Mouse (Mus musculus) forebrain, postnatal 0 days (tissue): ENCODE results near the gene Gtf3a. TPM values are rescaled to one million over a fixed set of nuclear protein-coding genes. Genes with fewer than 3 reads are reported as not detected.
A peak's percentile ranks its signal among the peaks of the same experiment; 100 is the strongest.

Source experiments
- ATAC-seq: fragments of 200-750 bp; cut with Nextera tagmentation; 2 replicates; pipeline ENCODE4 v1.8.0; 2017; ENCODE audit warnings: mild to moderate bottlenecking, moderate library complexity
- DNase-seq: peaks from one replicate; pipeline ENCODE4 v3.0.0-alpha.2; 2015
- H3K27ac ChIP-seq: fragments of 300-500 bp; sonication (generic); 2 replicates; pipeline ENCODE4 v1.5.1; 2014; ENCODE audit warnings: low read depth, mild to moderate bottlenecking, antibody characterized with exemption, low read length, moderate library complexity, mixed read lengths
- H3K27me3 ChIP-seq: fragments of 300-500 bp; sonication (generic); 2 replicates; pipeline ENCODE4 v1.6.1; 2014; ENCODE audit warnings: mild to moderate bottlenecking, low read length, mixed read lengths; ENCODE audit not compliant: insufficient read depth
- H3K36me3 ChIP-seq: fragments of 300-500 bp; sonication (generic); 2 replicates; pipeline ENCODE4 v1.6.1; 2014; ENCODE audit warnings: mild to moderate bottlenecking, moderate library complexity; ENCODE audit not compliant: insufficient read depth
- H3K4me1 ChIP-seq: fragments of 300-500 bp; sonication (generic); 2 replicates; pipeline ENCODE4 v1.6.1; 2014; ENCODE audit warnings: antibody characterized with exemption; ENCODE audit not compliant: insufficient read depth
- H3K4me2 ChIP-seq: fragments of 300-500 bp; sonication (generic); 2 replicates; pipeline ENCODE4 v1.6.1; 2014; ENCODE audit warnings: low read depth, mild to moderate bottlenecking, moderate library complexity
- H3K4me3 ChIP-seq: fragments of 300-500 bp; sonication (generic); 2 replicates; pipeline ENCODE4 v1.5.1; 2014; ENCODE audit warnings: low read depth, low read length, mixed read lengths
- H3K9ac ChIP-seq: fragments of 300-500 bp; sonication (generic); 2 replicates; pipeline ENCODE4 v1.6.1; 2014; ENCODE audit warnings: mild to moderate bottlenecking
- H3K9me3 ChIP-seq: fragments of 300-500 bp; sonication (generic); 2 replicates; pipeline ENCODE4 v1.6.1; 2016; ENCODE audit warnings: low read length
- CTCF ChIP-seq: sonication (generic); IDR thresholded peaks from 2 replicates; pipeline ENCODE4 v1.5.1; 2016; ENCODE audit warnings: antibody characterized with exemption, control low read depth, low read depth
- WGBS: fragments of 180-500 bp; shearing (Covaris S2); extraction: QIAGEN DNeasy Blood & Tissue Kit; methylation state at CpG from one replicate; pipeline ENCODE4 v1.1.7; 2014; 5-methylcytosine and 5-hydroxymethylcytosine counted together
- polyA plus RNA-seq: library from polyadenylated mRNA; unstranded; fragments of >200 nt; fragmentation: Nextera tagmentation; extraction: Ambion mirVana; gene quantifications from 2 replicates; pipeline ENCODE4 v1.2.1, GENCODE M21; 2015
- total RNA-seq: library from RNA; depleted of rRNA; stranded (reverse); fragments of >200 nt; gene quantifications from 2 replicates; pipeline ENCODE4 v1.2.3, GENCODE M21; 2014

Gtf3a gene
- total and polyA plus RNA-seq, 2 experiments from 2014 or later: 67.6 to 123 TPM

DNA sequence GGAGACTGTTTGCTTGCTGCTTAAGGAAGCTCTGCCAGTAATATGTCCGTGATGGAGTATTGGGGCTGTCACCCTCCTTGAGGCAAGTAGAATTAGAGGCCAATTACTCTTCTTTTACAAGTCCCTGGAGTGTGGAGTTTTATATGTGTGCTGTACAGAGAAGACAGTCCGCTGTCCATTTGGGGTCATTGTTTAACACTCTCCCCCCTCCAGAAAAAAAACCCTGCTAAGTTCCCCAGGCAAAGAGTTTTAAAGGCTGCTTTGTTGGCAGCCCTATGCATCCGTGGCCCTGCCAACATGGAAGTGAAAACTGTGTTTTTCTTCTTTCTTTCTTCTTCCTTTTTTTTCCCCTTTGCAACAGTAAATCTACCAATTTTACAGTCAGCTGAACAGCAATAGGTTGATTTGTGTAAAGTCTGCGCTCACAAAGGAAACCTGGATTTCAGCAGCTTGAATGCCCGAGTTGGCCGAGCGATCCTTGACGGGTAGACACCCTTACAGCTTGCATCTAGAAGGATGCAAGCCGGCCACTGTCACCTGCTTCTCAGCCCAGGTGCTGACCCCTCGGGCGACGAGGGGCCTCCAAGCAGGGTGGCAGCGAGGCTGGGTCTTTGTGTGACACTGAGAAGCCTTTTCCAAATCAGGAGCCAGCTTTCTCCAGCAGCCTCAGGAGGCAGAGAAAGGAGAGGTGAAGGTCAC is 20.4 kb downstream of the Gtf3a start:
- H3K36me3 ChIP-seq: no peaks in the 10 kb centered on the region
- no peak overlapping the region for H3K4me3 ChIP-seq
- DNase-seq: no peak
- H3K4me1 ChIP-seq: no peaks in the 10 kb centered on the region
- ATAC-seq: no peak
- no peak overlapping the region for H3K9ac ChIP-seq
- no peaks in the 10 kb centered on the region for H3K27me3 ChIP-seq
- H3K9me3 ChIP-seq: no peaks in the 10 kb centered on the region
- no peak overlapping the region for H3K27ac ChIP-seq
- H3K4me2 ChIP-seq: no peak overlapping the region
- no peak for TF ChIP-seq CTCF
- 12% methylated on average over 13 of the region's 13 CpGs for WGBS

GRCm38 (mm10) chr5:146971776-146972561 is 23.5 kb downstream of the Gtf3a start:
- no peak for ATAC-seq
- Histone ChIP-seq H3K36me3 (no peaks in the 10 kb centered on the region), H3K4me3 (no peak overlapping the region), H3K27ac (no peak overlapping the region), H3K4me2 (no peak overlapping the region), H3K9ac (no peak overlapping the region), H3K9me3 (no peaks in the 10 kb centered on the region), H3K4me1 (no peaks in the 10 kb centered on the region), H3K27me3 (no peaks in the 10 kb centered on the region; the same call in 1 of the 2 replicates)
- 58% methylated on average over 10 of the region's 10 CpGs for WGBS
- TF ChIP-seq CTCF: no peak
- DNase-seq: no peak

DNA sequence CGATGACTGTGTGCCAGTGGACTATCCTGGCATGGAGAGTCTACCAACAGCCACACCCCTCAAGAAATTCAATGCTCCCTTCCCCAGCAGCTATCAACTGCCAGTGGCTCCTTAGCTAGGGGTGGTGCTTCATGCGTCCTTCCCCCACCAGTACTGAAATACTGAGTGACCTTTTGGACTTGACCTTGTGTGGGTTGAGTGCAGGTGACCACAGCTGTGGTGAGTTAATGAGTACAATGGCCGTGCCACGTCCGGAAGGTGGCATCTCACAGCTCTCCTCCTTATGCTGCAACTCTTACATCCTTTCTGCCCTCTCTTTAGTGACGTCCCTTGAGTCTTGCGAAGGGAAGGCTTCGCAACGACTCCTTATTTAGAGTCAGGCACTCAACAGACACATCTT is 24.9 kb downstream of the Gtf3a start:
- Histone ChIP-seq H3K9me3 (no peaks in the 10 kb centered on the region), H3K27ac (no peak overlapping the region), H3K27me3 (no peaks in the 10 kb centered on the region; the same call in 1 of the 2 replicates), H3K4me2 (no peak overlapping the region), H3K4me3 (no peak overlapping the region), H3K4me1 (no peaks in the 10 kb centered on the region), H3K9ac (no peak overlapping the region), H3K36me3 (no peaks in the 10 kb centered on the region)
- TF ChIP-seq CTCF: no peak
- 92% methylated on average over 9 of the region's 9 CpGs for WGBS
- DNase-seq: no peak
- ATAC-seq: no peak

DNA sequence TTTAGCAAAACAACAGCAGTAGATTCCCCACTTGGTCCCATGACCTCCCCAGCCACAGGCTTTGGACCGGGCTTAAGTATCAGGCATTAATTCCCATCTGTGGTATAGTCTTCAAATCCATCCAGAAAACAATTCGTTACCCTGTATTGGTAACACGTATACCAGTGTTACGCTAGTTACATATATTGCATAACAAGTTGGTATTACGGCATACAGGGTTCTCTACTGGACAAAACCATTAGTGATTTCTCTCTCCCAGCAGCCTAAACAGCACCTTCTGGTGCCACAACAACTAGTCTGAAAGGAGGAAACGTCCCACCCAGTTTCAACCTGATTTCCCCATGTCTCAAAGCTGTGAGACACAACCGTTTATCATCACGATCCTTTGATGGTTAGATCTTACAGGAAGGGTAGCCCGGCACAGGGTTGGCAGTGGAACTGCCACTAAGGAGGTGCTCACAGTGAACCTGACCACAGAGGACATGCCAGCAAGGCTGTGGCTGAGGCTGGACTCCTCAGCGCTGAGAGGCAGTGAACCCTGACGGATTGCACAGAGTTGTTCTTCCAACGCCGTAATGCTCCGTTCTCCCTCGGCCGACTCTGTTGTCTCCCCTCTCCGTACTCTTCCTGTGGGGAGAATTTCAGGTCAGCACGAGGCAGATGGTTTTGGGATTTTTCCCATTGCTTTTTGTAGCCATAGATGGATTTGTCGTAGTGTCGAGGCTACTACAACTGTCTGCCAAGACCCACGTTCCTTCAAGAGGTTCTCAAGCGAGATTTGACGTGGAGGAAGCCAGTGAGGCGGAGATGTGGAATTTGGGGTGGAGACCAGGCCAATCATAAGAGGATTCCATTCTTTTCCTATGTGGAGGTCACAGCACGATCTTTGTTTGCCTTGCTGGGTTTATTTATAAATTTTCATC is 25.7 kb downstream of the Gtf3a start:
- no peaks in the 10 kb centered on the region for H3K9me3 ChIP-seq
- no peak overlapping the region for H3K9ac ChIP-seq
- TF ChIP-seq CTCF: no peak
- H3K4me1 ChIP-seq: no peaks in the 10 kb centered on the region
- no peak for ATAC-seq
- H3K4me3 ChIP-seq: no peak overlapping the region
- no peak overlapping the region for H3K4me2 ChIP-seq
- H3K27me3 ChIP-seq: no peaks in the 10 kb centered on the region; the same call in 1 of the 2 replicates
- WGBS: 83% methylated on average over 25 of the region's 25 CpGs
- no peaks in the 10 kb centered on the region for H3K36me3 ChIP-seq
- DNase-seq: no peak
- H3K27ac ChIP-seq: no peak overlapping the region

- no peaks in the 10 kb centered on the region; the same call in 1 of the 2 replicates for H3K27me3 ChIP-seq
- 60% methylated on average over 13 of the region's 13 CpGs for WGBS
- H3K36me3 ChIP-seq: no peaks in the 10 kb centered on the region
- H3K27ac ChIP-seq: no peak overlapping the region
- H3K9ac ChIP-seq: no peak overlapping the region
- no peaks in the 10 kb centered on the region for H3K4me1 ChIP-seq
- H3K9me3 ChIP-seq: no peaks in the 10 kb centered on the region
- DNase-seq (no peak), ATAC-seq (no peak)
- H3K4me3 ChIP-seq: no peak overlapping the region
- no peak for TF ChIP-seq CTCF
- H3K4me2 ChIP-seq: no peak overlapping the region
Measured at GRCm38 (mm10) chr5:146974781-146975123, 26.3 kb downstream of the Gtf3a start.

DNA sequence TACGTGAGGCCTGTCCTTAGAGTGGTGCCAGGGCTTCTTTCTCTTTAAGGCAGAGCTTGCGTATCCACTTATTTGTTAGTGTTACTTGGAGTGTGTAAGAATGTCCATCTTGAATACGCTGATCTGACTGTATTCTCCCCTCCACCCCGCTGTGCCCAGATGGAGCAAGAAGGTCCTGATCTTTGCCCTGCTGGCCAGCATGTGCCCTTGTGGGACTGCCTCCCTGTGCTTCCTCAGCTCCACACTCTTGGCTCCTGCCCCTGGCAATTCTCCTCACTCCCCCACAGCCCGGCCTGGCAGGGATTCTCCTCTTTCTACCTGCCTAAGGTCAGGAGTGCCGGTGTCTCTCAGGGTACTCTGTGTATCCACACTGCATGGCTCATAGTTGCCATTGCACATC is 32.9 kb downstream of the Gtf3a start:
- no peak for TF ChIP-seq CTCF
- H3K4me3 ChIP-seq: no peak overlapping the region
- 90% methylated on average over 6 of the region's 6 CpGs for WGBS
- H3K36me3 ChIP-seq: no peaks in the 10 kb centered on the region
- H3K9ac ChIP-seq: no peak overlapping the region
- ATAC-seq (no peak), DNase-seq (no peak)
- no peak overlapping the region for H3K27ac ChIP-seq
- peaks cover 7% of the 10 kb centered on the region; the same call in 1 of the 2 replicates for H3K4me1 ChIP-seq
- no peaks in the 10 kb centered on the region for H3K27me3 ChIP-seq
- H3K9me3 ChIP-seq: no peaks in the 10 kb centered on the region
- no peak overlapping the region for H3K4me2 ChIP-seq

DNA sequence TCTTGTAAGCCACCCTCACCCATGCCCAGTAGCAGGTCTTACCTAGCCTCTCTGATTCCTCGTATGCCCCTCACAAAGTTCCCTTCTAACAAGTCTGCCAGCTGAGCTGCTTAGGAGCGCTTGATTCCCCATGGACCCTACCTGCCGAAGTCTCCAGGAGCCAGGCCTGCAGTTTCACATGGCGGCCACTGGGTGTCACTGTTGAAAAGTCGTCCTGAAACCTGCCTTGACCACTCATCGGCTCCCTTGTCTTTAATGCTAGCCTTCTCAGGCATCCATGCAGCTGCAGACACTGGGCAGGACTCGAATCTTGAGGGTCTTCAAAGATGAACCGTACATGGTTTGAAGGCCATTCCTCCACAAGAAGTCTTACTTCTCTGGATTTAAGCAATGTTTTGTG is 34.8 kb downstream of the Gtf3a start:
- Histone ChIP-seq H3K36me3 (no peaks in the 10 kb centered on the region), H3K4me3 (no peak overlapping the region), H3K4me1 (peaks cover 7% of the 10 kb centered on the region; the same call in 1 of the 2 replicates), H3K4me2 (no peak overlapping the region), H3K27me3 (no peaks in the 10 kb centered on the region), H3K9ac (no peak overlapping the region), H3K27ac (no peak overlapping the region), H3K9me3 (no peaks in the 10 kb centered on the region)
- 9% methylated on average over 8 of the region's 8 CpGs for WGBS
- TF ChIP-seq CTCF: peak; percentile 92
- DNase-seq: peak; percentile 81
- no peak for ATAC-seq
